Mouse (Mus musculus): ENCODE results near the gene Rabep2.

GRCm38 (mm10) chr7:126481699-126482098, 53.1 kb downstream of the Rabep2 start:
- no peak for TF ChIP-seq CTCF (IDR thresholded peaks at IDR 0.05; ENCODE audit: low read depth, low read length)
- no peak for TF ChIP-seq POLR2A (IDR thresholded peaks at IDR 0.05; ENCODE audit: borderline replicate concordance, low read depth, low read length)
